Mouse (Mus musculus) bone marrow, adult 2 months (tissue): ENCODE data around the gene Ank2.

Experiments used
- CTCF ChIP-seq: fragments of 200-500 bp; IDR thresholded peaks from 2 replicates; pipeline ENCODE4 v1.5.1; 2011; ENCODE audit warnings: low read length, control low read depth; ENCODE audit not compliant: control insufficient read depth, insufficient read depth
- POLR2A ChIP-seq: fragments of 200-500 bp; IDR thresholded peaks from 2 replicates; pipeline ENCODE4 v1.6.1; 2011; ENCODE audit warnings: low read depth, mild to moderate bottlenecking, control low read depth, low read length, borderline replicate concordance; ENCODE audit not compliant: control insufficient read depth

- TF ChIP-seq POLR2A (no peak), CTCF (no peak)
These were observed 328.9 kb downstream of the Ank2 start for GRCm38 (mm10) chr3:127170246-127170645.
